Mouse (Mus musculus) E14TG2a.4 (cell line): Measurements from ENCODE around the gene Mrps27.

Experiments used
- CTCF ChIP-seq: conservative IDR thresholded peaks from 2 replicates; pipeline ENCODE4 v1.5.1; 2014; ENCODE audit warnings: low read length
- NANOG ChIP-seq: IDR thresholded peaks from 2 replicates; pipeline ENCODE4 v1.6.1; 2014; ENCODE audit warnings: borderline replicate concordance, low read length, mixed read lengths

DNA sequence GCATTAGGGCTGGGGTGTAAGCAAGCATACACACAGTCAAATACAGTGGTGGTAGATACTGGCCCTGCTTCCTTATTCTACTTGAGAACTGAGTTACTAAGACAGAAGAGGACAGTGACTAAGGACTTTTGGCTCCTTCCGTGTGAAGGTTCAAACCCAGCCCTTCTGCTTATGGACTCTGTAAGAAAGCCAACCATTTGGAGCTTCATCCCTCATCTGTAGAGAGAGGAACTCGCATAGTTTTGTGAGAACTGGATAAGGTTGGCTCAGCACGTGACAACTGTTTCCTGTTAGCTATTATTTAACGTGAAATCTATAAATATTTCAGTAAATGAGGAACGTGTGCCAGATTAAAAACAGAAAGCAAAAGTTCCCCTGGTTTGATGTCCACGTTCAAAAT lies 7.1 kb upstream of the Mrps27 start:
- TF ChIP-seq CTCF (no peak), NANOG (no peak)
